Mouse (Mus musculus) adrenal gland, adult 8-10 months (tissue): ENCODE measurements at regions not wholly inside any gene's neighbourhood (a gene's known extent, or its start where the extent isn't known, plus 50 kb on each side); places are given as distances from the start of the nearest gene placed in this dataset.

ENCODE experiments used
- DNase-seq: peaks from one replicate; pipeline ENCODE4 v3.0.0; 2022

- no peak for DNase-seq
These were observed 107.2 kb upstream of the Eepd1 start for GRCm38 (mm10) chr9:25374161-25374560.

- DNase-seq, result no peak
These were observed 105.1 kb upstream of the Eepd1 start for GRCm38 (mm10) chr9:25376209-25376608.

GRCm38 (mm10) chr9:25377771-25378747 is 103.3 kb upstream of the Eepd1 start:
- DNase-seq, result no peak

- no peak for DNase-seq
These were observed 96.0 kb upstream of the Eepd1 start for GRCm38 (mm10) chr9:25385333-25385732.

GRCm38 (mm10) chr9:25387876-25388650 is 93.3 kb upstream of the Eepd1 start:
- DNase-seq, result no peak

GRCm38 (mm10) chr9:25389351-25389750 is 92.0 kb upstream of the Eepd1 start:
- no peak for DNase-seq

GRCm38 (mm10) chr9:25400647-25401335 is 80.6 kb upstream of the Eepd1 start:
- peak; percentile 7 for DNase-seq

GRCm38 (mm10) chr9:25405848-25406247 is 75.5 kb upstream of the Eepd1 start:
- DNase-seq, result no peak

- DNase-seq, result no peak
These were observed 72.8 kb upstream of the Eepd1 start for GRCm38 (mm10) chr9:25408518-25408917.

GRCm38 (mm10) chr9:25409729-25410128 is 71.6 kb upstream of the Eepd1 start:
- no peak for DNase-seq

- no peak for DNase-seq
These were observed 67.5 kb upstream of the Eepd1 start for GRCm38 (mm10) chr9:25413873-25414272.

GRCm38 (mm10) chr9:25414315-25414714 is 67.0 kb upstream of the Eepd1 start:
- no peak for DNase-seq

GRCm38 (mm10) chr9:25426941-25427340 is 54.4 kb upstream of the Eepd1 start:
- no peak for DNase-seq

GRCm38 (mm10) chr9:25429450-25430213 is 51.7 kb upstream of the Eepd1 start:
- DNase-seq, result no peak
